Mouse (Mus musculus) bone marrow macrophage, adult 2 months (primary cell): ENCODE measurements around the gene Apoc2.

Experiments used
- CTCF ChIP-seq: IDR thresholded peaks from 2 replicates; pipeline ENCODE4 v1.5.1; 2012; ENCODE audit warnings: low read depth, mild to moderate bottlenecking, low read length, moderate library complexity
- POLR2A ChIP-seq: IDR thresholded peaks from 2 replicates; pipeline ENCODE4 v1.6.1; 2012; ENCODE audit warnings: mild to moderate bottlenecking, low read depth, low read length, borderline replicate concordance

DNA sequence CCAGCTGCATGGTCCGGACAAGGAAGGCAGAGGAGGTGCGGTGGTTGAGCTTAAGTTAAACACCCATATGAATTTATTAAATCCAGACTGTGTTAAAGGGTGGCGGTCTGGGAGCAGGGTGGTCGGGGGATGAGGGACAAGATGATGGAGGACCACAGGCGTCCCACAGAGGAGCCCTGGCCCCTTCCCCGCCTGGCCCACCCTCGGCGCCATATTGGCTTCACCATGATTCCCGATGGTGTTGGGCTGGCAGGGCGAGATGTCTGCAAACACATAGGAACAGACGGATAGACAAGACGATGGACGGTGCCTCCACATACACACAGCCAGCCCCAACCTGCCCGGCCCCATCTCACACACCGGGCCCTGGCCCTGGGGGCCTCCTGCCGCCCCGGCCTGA, 44.5 kb downstream of the Apoc2 start:
- TF ChIP-seq CTCF (no peak), POLR2A (no peak)
